Mouse (Mus musculus) frontal cortex, adult (tissue): ENCODE data around the gene Hexim2.
A peak's percentile ranks its signal among the peaks of the same experiment; 100 is the strongest.

ENCODE experiments used
- ATAC-seq: cut with Nextera tagmentation; 2 replicates; pipeline ENCODE4 v1.9.2; 2017; ENCODE audit warnings: mild to moderate bottlenecking, moderate library complexity, mixed read lengths; ENCODE audit not compliant: low TSS enrichment

The Hexim2 gene

GRCm38 (mm10) chr11:103111881-103112551 is 20.2 kb upstream of the Hexim2 start:
- ATAC-seq: no peak

- ATAC-seq: no peak
These were observed 19.7 kb upstream of the Hexim2 start for GRCm38 (mm10) chr11:103112552-103112912.

GRCm38 (mm10) chr11:103113005-103113404 is 19.2 kb upstream of the Hexim2 start:
- no peak for ATAC-seq

GRCm38 (mm10) chr11:103113771-103114170 is 18.5 kb upstream of the Hexim2 start:
- no peak for ATAC-seq

- no peak for ATAC-seq
These were observed 17.8 kb upstream of the Hexim2 start for GRCm38 (mm10) chr11:103114270-103114943.

- ATAC-seq: peak; percentile 38
These were observed 16.8 kb upstream of the Hexim2 start for GRCm38 (mm10) chr11:103115163-103116007.

- peak; percentile 91 for ATAC-seq
These were observed 16.0 kb upstream of the Hexim2 start, which contains the start of gene Hexim1 for GRCm38 (mm10) chr11:103116008-103116818. Gene Hexim1, plus strand, starts transcription at chr11:103116231.

- peak; percentile 24; the same call in 1 of the 2 replicates for ATAC-seq
These were observed 15.2 kb upstream of the Hexim2 start for GRCm38 (mm10) chr11:103116959-103117590.

GRCm38 (mm10) chr11:103117591-103118009 is 14.6 kb upstream of the Hexim2 start:
- ATAC-seq: no peak

- no peak for ATAC-seq
These were observed 13.4 kb upstream of the Hexim2 start for GRCm38 (mm10) chr11:103118866-103119265.

GRCm38 (mm10) chr11:103119609-103120008 is 12.6 kb upstream of the Hexim2 start:
- ATAC-seq: no peak

- ATAC-seq: no peak
These were observed 11.9 kb upstream of the Hexim2 start for GRCm38 (mm10) chr11:103120315-103120714.

- ATAC-seq: peak; percentile 91
These were observed 587 bp downstream of the Hexim2 start for GRCm38 (mm10) chr11:103132576-103133455.

- ATAC-seq: no peak
These were observed 1.4 kb downstream of the Hexim2 start for GRCm38 (mm10) chr11:103133456-103134185.

GRCm38 (mm10) chr11:103134221-103134620 is 2.0 kb downstream of the Hexim2 start:
- no peak for ATAC-seq

- no peak for ATAC-seq
These were observed 3.9 kb downstream of the Hexim2 start for GRCm38 (mm10) chr11:103136039-103136577.

GRCm38 (mm10) chr11:103139951-103140762 is 7.9 kb downstream of the Hexim2 start:
- ATAC-seq: no peak

GRCm38 (mm10) chr11:103140763-103141100 is 8.5 kb downstream of the Hexim2 start:
- ATAC-seq: no peak
